Mouse (Mus musculus) T-cell, adult 2 months (primary cell): ENCODE measurements around the gene Clec2g.
A peak's percentile ranks its signal among the peaks of the same experiment; 100 is the strongest.
"Not testable (repeated sequence)": the region's sequence is repeated elsewhere in the genome, so short reads cannot be mapped to it uniquely, and the experiment has no call there.

Source experiments
- DNase-seq: peaks from one replicate; pipeline ENCODE4 v3.0.0; 2022; ENCODE audit warnings: low spot score

The Clec2g gene

GRCm38 (mm10) chr6:128934081-128934480, at the start of gene Clec2g:
TSS of gene Clec2g (plus strand) at chr6:128934381.
- DNase-seq = not testable (repeated sequence)

- peak; percentile 86 for DNase-seq
These were observed 46.9 kb upstream of the Clec2g start, which contains the start of gene Clec2i for GRCm38 (mm10) chr6:128887091-128887790. TSS of gene Clec2i (plus strand) at chr6:128887588.

- peak; percentile 87 for DNase-seq
These were observed 45.3 kb upstream of the Clec2g start for GRCm38 (mm10) chr6:128888834-128889233.

- peak; percentile 7 for DNase-seq
These were observed 43.2 kb upstream of the Clec2g start, which contains the start of gene BC035044 for GRCm38 (mm10) chr6:128890948-128891355. TSS of gene BC035044 (minus strand) at chr6:128891126.

GRCm38 (mm10) chr6:128895404-128896001, 38.7 kb upstream of the Clec2g start:
- DNase-seq = no peak

GRCm38 (mm10) chr6:128900044-128900443, 34.1 kb upstream of the Clec2g start:
- DNase-seq = no peak

GRCm38 (mm10) chr6:128900796-128901552, 33.2 kb upstream of the Clec2g start:
- DNase-seq = not testable (repeated sequence)

- no peak for DNase-seq
These were observed 20.5 kb upstream of the Clec2g start for GRCm38 (mm10) chr6:128913598-128914254.

GRCm38 (mm10) chr6:128917322-128917721, 16.9 kb upstream of the Clec2g start:
- no peak for DNase-seq

- DNase-seq = no peak
These were observed 1.1 kb upstream of the Clec2g start for GRCm38 (mm10) chr6:128933050-128933449.

GRCm38 (mm10) chr6:128935889-128936665, 1.9 kb downstream of the Clec2g start:
- not testable (repeated sequence) for DNase-seq

GRCm38 (mm10) chr6:128941646-128942421, 7.7 kb downstream of the Clec2g start:
- no peak for DNase-seq

GRCm38 (mm10) chr6:128945564-128945963, 11.4 kb downstream of the Clec2g start:
- no peak for DNase-seq

- DNase-seq = no peak
These were observed 26.9 kb downstream of the Clec2g start for GRCm38 (mm10) chr6:128961110-128961509.

GRCm38 (mm10) chr6:128962108-128962507, 27.9 kb downstream of the Clec2g start:
- DNase-seq = not testable (repeated sequence)

- no peak for DNase-seq
These were observed 30.3 kb downstream of the Clec2g start for GRCm38 (mm10) chr6:128964519-128964918.

GRCm38 (mm10) chr6:128968463-128968862, 34.3 kb downstream of the Clec2g start:
- DNase-seq = no peak

- no peak for DNase-seq
These were observed 35.6 kb downstream of the Clec2g start for GRCm38 (mm10) chr6:128969741-128970140.

- not testable (repeated sequence) for DNase-seq
These were observed 36.6 kb downstream of the Clec2g start for GRCm38 (mm10) chr6:128970508-128971393.
